17 mouse cellular contexts compared by ENCODE assay signal in genomic region chr2:150832029-150832428, GRCm38 (mm10). TPM values are rescaled to one million over a fixed set of nuclear protein-coding genes. Genes with fewer than 3 reads are reported as not detected.
A peak's percentile ranks its signal among the peaks of the same experiment; 100 is the strongest.
DNase-seq lines count a peak whose midpoint lies in the region; ATAC-seq and TF ChIP-seq lines count a peak whose summit lies in the region.
"Had no signal": no experiment of that assay in that cellular context is flagged by ENCODE, and none has a peak within 500 bp of the region (broad histone marks: within the 10 kb centered on the region; RNA-seq: fewer than 3 reads in every experiment).

No protein-coding gene starts in this region.

- H3K4me3 ChIP-seq in liver, postnatal 0 days (ENCODE audit: low read depth, low read length): no peak overlapping the region
- no peak overlapping the region for H3K4me3 ChIP-seq in liver, embryonic 11.5 days (ENCODE audit: low read depth, low read length)
- H3K4me3 ChIP-seq in midbrain, embryonic 10.5 days: no peak overlapping the region
- H3K4me3 ChIP-seq in hindbrain, embryonic 13.5 days: no peak overlapping the region
- H3K4me3 ChIP-seq: embryonic facial prominence, embryonic 10.5 days; erythroblast, embryonic 14.5 days; hindbrain, embryonic 15.5 days; kidney, embryonic 15.5 days; liver, embryonic 12.5 days had no signal

- no peaks in the 10 kb centered on the region for H3K9me3 ChIP-seq in liver, postnatal 0 days (ENCODE audit: low read length)
- H3K9me3 ChIP-seq in liver, embryonic 11.5 days (ENCODE audit: control insufficient read depth, low read length): no peaks in the 10 kb centered on the region
- no peaks in the 10 kb centered on the region for H3K9me3 ChIP-seq in midbrain, embryonic 10.5 days (replicated peaks)
- H3K9me3 ChIP-seq in hindbrain, embryonic 13.5 days: no peaks in the 10 kb centered on the region
- H3K9me3 ChIP-seq: embryonic facial prominence, embryonic 10.5 days; G1E; hindbrain, embryonic 15.5 days; kidney, embryonic 15.5 days; liver, embryonic 12.5 days had no signal

- ATAC-seq in liver, postnatal 0 days: no peak
- no peak for ATAC-seq in liver, embryonic 11.5 days (replicated peaks; ENCODE audit: low FRiP score)
- ATAC-seq in hindbrain, embryonic 13.5 days (ENCODE audit: low FRiP score): no peak
- ATAC-seq: liver, embryonic 12.5 days had no signal

- no peak overlapping the region for H3K4me2 ChIP-seq in liver, postnatal 0 days (ENCODE audit: low read depth, low read length)
- no peak overlapping the region for H3K4me2 ChIP-seq in liver, embryonic 11.5 days
- no peak overlapping the region for H3K4me2 ChIP-seq in hindbrain, embryonic 13.5 days
- H3K4me2 ChIP-seq: hindbrain, embryonic 15.5 days; kidney, embryonic 15.5 days; liver, embryonic 12.5 days had no signal

- H3K27me3 ChIP-seq in liver, postnatal 0 days (ENCODE audit: insufficient read depth, low read length): no peaks in the 10 kb centered on the region
- no peaks in the 10 kb centered on the region for H3K27me3 ChIP-seq in liver, embryonic 11.5 days (replicated peaks; ENCODE audit: control insufficient read depth, insufficient read depth, low read length)
- H3K27me3 ChIP-seq in midbrain, embryonic 10.5 days (ENCODE audit: low read depth, poor library complexity, severe bottlenecking): no peaks in the 10 kb centered on the region
- no peaks in the 10 kb centered on the region for H3K27me3 ChIP-seq in hindbrain, embryonic 13.5 days
- H3K27me3 ChIP-seq: hindbrain, embryonic 15.5 days; kidney, embryonic 15.5 days; liver, embryonic 12.5 days had no signal

- 89% methylated on average over 7 of the region's 7 CpGs for WGBS in liver, postnatal 0 days (ENCODE audit: insufficient replicate concordance)
- 94% methylated on average over 7 of the region's 7 CpGs for WGBS in liver, embryonic 11.5 days
- 94% methylated on average over 7 of the region's 7 CpGs for WGBS in midbrain, embryonic 10.5 days
- WGBS in hindbrain, embryonic 13.5 days: 93% methylated on average over 7 of the region's 7 CpGs

- peaks cover 33% of the 10 kb centered on the region for H3K36me3 ChIP-seq in liver, postnatal 0 days (replicated peaks; ENCODE audit: insufficient read depth, low read length)
- peaks cover 27% of the 10 kb centered on the region for H3K36me3 ChIP-seq in liver, embryonic 11.5 days (ENCODE audit: control insufficient read depth, insufficient read depth, low read length)
- H3K36me3 ChIP-seq in midbrain, embryonic 10.5 days: peaks cover 95% of the 10 kb centered on the region
- peaks cover 94% of the 10 kb centered on the region for H3K36me3 ChIP-seq in hindbrain, embryonic 13.5 days

- TF ChIP-seq EP300 in liver, postnatal 0 days (IDR thresholded peaks at IDR 0.05; ENCODE audit: low read depth): no peak

- H3K4me1 ChIP-seq in liver, postnatal 0 days (ENCODE audit: insufficient read depth): no peaks in the 10 kb centered on the region
- no peaks in the 10 kb centered on the region for H3K4me1 ChIP-seq in liver, embryonic 11.5 days (replicated peaks; ENCODE audit: control insufficient read depth, insufficient read depth, low read length)
- H3K4me1 ChIP-seq in midbrain, embryonic 10.5 days: no peaks in the 10 kb centered on the region
- H3K4me1 ChIP-seq in hindbrain, embryonic 13.5 days (replicated peaks): no peaks in the 10 kb centered on the region
- H3K4me1 ChIP-seq: embryonic facial prominence, embryonic 10.5 days; hindbrain, embryonic 15.5 days; kidney, embryonic 15.5 days; liver, embryonic 12.5 days had no signal

- TF ChIP-seq CTCF in liver, postnatal 0 days (IDR thresholded peaks at IDR 0.05; ENCODE audit: low read depth): no peak

- peak; percentile 30 for DNase-seq in heart, postnatal 4 days
- DNase-seq in heart, adult 8-10 months (ENCODE audit: low spot score): no peak
- DNase-seq in liver, postnatal 0 days: no peak
- no peak for DNase-seq in liver, embryonic 11.5 days (ENCODE audit: low spot score)
- DNase-seq in cerebellum, adult 18-20 months: peak; percentile 67 to 79
- peak; percentile 99 for DNase-seq in fat pad, adult 2 months (ENCODE audit: extremely low read depth, low read depth, low spot score)
- no peak for DNase-seq in midbrain, embryonic 10.5 days (ENCODE audit: low spot score)
- DNase-seq: adrenal gland, adult 2 months; gastrocnemius, postnatal 14 days; left cerebral cortex, postnatal 4 days had no signal

- no peak overlapping the region for H3K9ac ChIP-seq in liver, postnatal 0 days (replicated peaks)
- H3K9ac ChIP-seq in liver, embryonic 11.5 days (ENCODE audit: low read depth, low read length): no peak overlapping the region
- H3K9ac ChIP-seq in hindbrain, embryonic 13.5 days: no peak overlapping the region
- H3K9ac ChIP-seq: hindbrain, embryonic 15.5 days; kidney, embryonic 15.5 days; liver, embryonic 12.5 days had no signal

- peak overlapping the region; percentile 77 for H3K27ac ChIP-seq in liver, postnatal 0 days (ENCODE audit: low read depth)
- H3K27ac ChIP-seq in liver, embryonic 11.5 days (ENCODE audit: low read depth, low read length): no peak overlapping the region
- no peak overlapping the region for H3K27ac ChIP-seq in midbrain, embryonic 10.5 days (replicated peaks)
- no peak overlapping the region for H3K27ac ChIP-seq in hindbrain, embryonic 13.5 days
- H3K27ac ChIP-seq: embryonic facial prominence, embryonic 10.5 days; hindbrain, embryonic 15.5 days; kidney, embryonic 15.5 days; liver, embryonic 12.5 days had no signal

RNA-seq across cellular contexts. Expression of gene Pygb, which starts 45.5 kb away (rescaled TPM):
- total RNA-seq in heart, postnatal 4 days (2021): 100 to 1,000 TPM; 344 to 352 TPM
- total RNA-seq in heart, adult 8-10 months (2022): 100 to 1,000 TPM; 547 to 617 (median 604) TPM
- polyA plus RNA-seq in liver, postnatal 0 days (2015; fragmentation: Nextera tagmentation; extraction: Ambion mirVana): 13.6 and 15.3 TPM in 2 replicates
- 35.7 and 37.3 TPM in 2 replicates for polyA plus RNA-seq in liver, embryonic 11.5 days (2014; fragmentation: Nextera tagmentation; extraction: Ambion mirVana)
- 62.7 and 67.0 TPM in 2 replicates for polyA plus RNA-seq in midbrain, embryonic 10.5 days (2016; fragmentation: Nextera tagmentation; extraction: Ambion mirVana)
- 89.3 and 94.9 TPM in 2 replicates for polyA plus RNA-seq in hindbrain, embryonic 13.5 days (2015; fragmentation: Nextera tagmentation; extraction: Ambion mirVana)

Comparison
In these comparisons a context has a peak if more than half of its experiments do, and no peak if none do; other contexts are left out.
1. DNase-seq: peak in heart, postnatal 4 days (single experiment), cerebellum, adult 18-20 months (2 of 2) and fat pad, adult 2 months (single experiment); none in heart, adult 8-10 months (single experiment), liver, postnatal 0 days (single experiment), liver, embryonic 11.5 days (single experiment) and midbrain, embryonic 10.5 days (single experiment).